Mouse (Mus musculus): Measurements from ENCODE around the gene Nup188. TPM values are rescaled to one million over a fixed set of nuclear protein-coding genes. Genes with fewer than 3 reads are reported as not detected.

Nup188 gene
- polyA plus RNA-seq, 1 experiment = 54.6 TPM

- no peaks in the 10 kb centered on the region for H3K27me3 ChIP-seq (ENCODE audit: control insufficient read depth, insufficient read depth, insufficient read length)
- peaks cover 32% of the 10 kb centered on the region for H3K36me3 ChIP-seq (ENCODE audit: control insufficient read depth, insufficient read depth)
- no peak overlapping the region for H3ac ChIP-seq (ENCODE audit: control insufficient read depth, insufficient read length, low read depth)
- TF ChIP-seq CTCF (IDR thresholded peaks at IDR 0.05; ENCODE audit: control insufficient read depth, insufficient read depth, insufficient read length) = no peak
- TF ChIP-seq USF1 (IDR thresholded peaks at IDR 0.05; ENCODE audit: low read depth) = no peak
- no peak for TF ChIP-seq MAX (IDR thresholded peaks at IDR 0.05)
- TF ChIP-seq MYOG (IDR thresholded peaks at IDR 0.05; ENCODE audit: control insufficient read depth, extremely low read depth, insufficient read length) = no peak
- TF ChIP-seq CEBPB (IDR thresholded peaks at IDR 0.05; ENCODE audit: low read depth) = no peak
- no peaks in the 10 kb centered on the region for H3K79me3 ChIP-seq (ENCODE audit: low read depth)
- H3K79me2 ChIP-seq (ENCODE audit: control insufficient read depth, insufficient read depth) = no peaks in the 10 kb centered on the region
- H3K4me3 ChIP-seq (ENCODE audit: insufficient read depth, poor library complexity, severe bottlenecking) = no peak overlapping the region
Measured at GRCm38 (mm10) chr2:30381377-30381725, 95.2 kb downstream of the Nup188 start.

GRCm38 (mm10) chr2:30384814-30385213 is 98.6 kb downstream of the Nup188 start:
- Histone ChIP-seq H3ac (ENCODE audit: control insufficient read depth, insufficient read length, low read depth) (no peak overlapping the region), H3K79me2 (ENCODE audit: control insufficient read depth, insufficient read depth) (no peaks in the 10 kb centered on the region), H3K36me3 (ENCODE audit: control insufficient read depth, insufficient read depth) (peaks cover 13% of the 10 kb centered on the region), H3K27me3 (ENCODE audit: control insufficient read depth, insufficient read depth, insufficient read length) (no peaks in the 10 kb centered on the region), H3K79me3 (ENCODE audit: low read depth) (no peaks in the 10 kb centered on the region), H3K4me3 (ENCODE audit: insufficient read depth, poor library complexity, severe bottlenecking) (no peak overlapping the region)
- TF ChIP-seq MYOG (IDR thresholded peaks at IDR 0.05; ENCODE audit: control insufficient read depth, extremely low read depth, insufficient read length) (no peak), MAX (IDR thresholded peaks at IDR 0.05) (no peak), CEBPB (IDR thresholded peaks at IDR 0.05; ENCODE audit: low read depth) (no peak), CTCF (IDR thresholded peaks at IDR 0.05; ENCODE audit: control insufficient read depth, insufficient read depth, insufficient read length) (no peak), MYOD1 (IDR thresholded peaks at IDR 0.05; ENCODE audit: control insufficient read depth, insufficient read length, low read depth) (no peak), USF1 (IDR thresholded peaks at IDR 0.05; ENCODE audit: low read depth) (no peak), FOSL1 (IDR thresholded peaks at IDR 0.05; ENCODE audit: insufficient read depth, low read length, poor library complexity, severe bottlenecking) (no peak)

GRCm38 (mm10) chr2:30385591-30385990 is 99.4 kb downstream of the Nup188 start:
- Histone ChIP-seq H3K36me3 (ENCODE audit: control insufficient read depth, insufficient read depth) (peaks cover 8% of the 10 kb centered on the region), H3K79me2 (ENCODE audit: control insufficient read depth, insufficient read depth) (no peaks in the 10 kb centered on the region), H3K79me3 (ENCODE audit: low read depth) (no peaks in the 10 kb centered on the region), H3K4me3 (ENCODE audit: insufficient read depth, poor library complexity, severe bottlenecking) (no peak overlapping the region), H3ac (ENCODE audit: control insufficient read depth, insufficient read length, low read depth) (no peak overlapping the region), H3K27me3 (ENCODE audit: control insufficient read depth, insufficient read depth, insufficient read length) (no peaks in the 10 kb centered on the region)
- TF ChIP-seq USF1 (IDR thresholded peaks at IDR 0.05; ENCODE audit: low read depth) = no peak
- TF ChIP-seq MYOG (IDR thresholded peaks at IDR 0.05; ENCODE audit: control insufficient read depth, extremely low read depth, insufficient read length) = no peak
- TF ChIP-seq MYOD1 (IDR thresholded peaks at IDR 0.05; ENCODE audit: control insufficient read depth, insufficient read length, low read depth) = no peak
- no peak for TF ChIP-seq CEBPB (IDR thresholded peaks at IDR 0.05; ENCODE audit: low read depth)
- no peak for TF ChIP-seq FOSL1 (IDR thresholded peaks at IDR 0.05; ENCODE audit: insufficient read depth, low read length, poor library complexity, severe bottlenecking)
- no peak for TF ChIP-seq CTCF (IDR thresholded peaks at IDR 0.05; ENCODE audit: control insufficient read depth, insufficient read depth, insufficient read length)
- TF ChIP-seq MAX (IDR thresholded peaks at IDR 0.05) = no peak

- no peaks in the 10 kb centered on the region for H3K79me3 ChIP-seq (ENCODE audit: low read depth)
- H3K36me3 ChIP-seq (ENCODE audit: control insufficient read depth, insufficient read depth) = peaks cover 6% of the 10 kb centered on the region
- no peaks in the 10 kb centered on the region for H3K27me3 ChIP-seq (ENCODE audit: control insufficient read depth, insufficient read depth, insufficient read length)
- no peak overlapping the region for H3K4me3 ChIP-seq (ENCODE audit: insufficient read depth, poor library complexity, severe bottlenecking)
- H3K79me2 ChIP-seq (ENCODE audit: control insufficient read depth, insufficient read depth) = no peaks in the 10 kb centered on the region
- no peak overlapping the region for H3ac ChIP-seq (ENCODE audit: control insufficient read depth, insufficient read length, low read depth)
- no peak for TF ChIP-seq MYOD1 (IDR thresholded peaks at IDR 0.05; ENCODE audit: control insufficient read depth, insufficient read length, low read depth)
- no peak for TF ChIP-seq MYOG (IDR thresholded peaks at IDR 0.05; ENCODE audit: control insufficient read depth, extremely low read depth, insufficient read length)
- TF ChIP-seq FOSL1 (IDR thresholded peaks at IDR 0.05; ENCODE audit: insufficient read depth, low read length, poor library complexity, severe bottlenecking) = no peak
- no peak for TF ChIP-seq MAX (IDR thresholded peaks at IDR 0.05)
- TF ChIP-seq CTCF (IDR thresholded peaks at IDR 0.05; ENCODE audit: control insufficient read depth, insufficient read depth, insufficient read length) = no peak
- TF ChIP-seq CEBPB (IDR thresholded peaks at IDR 0.05; ENCODE audit: low read depth) = no peak
- TF ChIP-seq USF1 (IDR thresholded peaks at IDR 0.05; ENCODE audit: low read depth) = no peak
Measured at GRCm38 (mm10) chr2:30386913-30387312, 100.7 kb downstream of the Nup188 start.

GRCm38 (mm10) chr2:30389000-30389399 is 102.8 kb downstream of the Nup188 start:
- H3K36me3 ChIP-seq (ENCODE audit: control insufficient read depth, insufficient read depth) = no peaks in the 10 kb centered on the region
- H3K79me2 ChIP-seq (ENCODE audit: control insufficient read depth, insufficient read depth) = peaks cover 11% of the 10 kb centered on the region
- no peaks in the 10 kb centered on the region for H3K27me3 ChIP-seq (ENCODE audit: control insufficient read depth, insufficient read depth, insufficient read length)
- H3K4me3 ChIP-seq (ENCODE audit: insufficient read depth, poor library complexity, severe bottlenecking) = no peak overlapping the region
- TF ChIP-seq CEBPB (IDR thresholded peaks at IDR 0.05; ENCODE audit: low read depth) (no peak), CTCF (IDR thresholded peaks at IDR 0.05; ENCODE audit: control insufficient read depth, insufficient read depth, insufficient read length) (no peak), FOSL1 (IDR thresholded peaks at IDR 0.05; ENCODE audit: insufficient read depth, low read length, poor library complexity, severe bottlenecking) (no peak), MYOG (IDR thresholded peaks at IDR 0.05; ENCODE audit: control insufficient read depth, extremely low read depth, insufficient read length) (no peak), MYOD1 (IDR thresholded peaks at IDR 0.05; ENCODE audit: control insufficient read depth, insufficient read length, low read depth) (no peak), MAX (IDR thresholded peaks at IDR 0.05) (no peak), USF1 (IDR thresholded peaks at IDR 0.05; ENCODE audit: low read depth) (no peak)
- peaks cover 5% of the 10 kb centered on the region for H3K79me3 ChIP-seq (ENCODE audit: low read depth)
- H3ac ChIP-seq (ENCODE audit: control insufficient read depth, insufficient read length, low read depth) = no peak overlapping the region

GRCm38 (mm10) chr2:30392114-30392576 is 105.9 kb downstream of the Nup188 start, which contains the start of gene Dolpp1:
TSS of gene Dolpp1 (plus strand) at chr2:30392254.
- no peak for TF ChIP-seq CEBPB (IDR thresholded peaks at IDR 0.05; ENCODE audit: low read depth)
- TF ChIP-seq CTCF (IDR thresholded peaks at IDR 0.05; ENCODE audit: control insufficient read depth, insufficient read depth, insufficient read length) = no peak
- TF ChIP-seq MYOD1 (IDR thresholded peaks at IDR 0.05; ENCODE audit: control insufficient read depth, insufficient read length, low read depth) = no peak
- TF ChIP-seq USF1 (IDR thresholded peaks at IDR 0.05; ENCODE audit: low read depth) = no peak
- no peak for TF ChIP-seq FOSL1 (IDR thresholded peaks at IDR 0.05; ENCODE audit: insufficient read depth, low read length, poor library complexity, severe bottlenecking)
- TF ChIP-seq MYOG (IDR thresholded peaks at IDR 0.05; ENCODE audit: control insufficient read depth, extremely low read depth, insufficient read length) = no peak
- TF ChIP-seq MAX (IDR thresholded peaks at IDR 0.05) = no peak
- Histone ChIP-seq H3K27me3 (ENCODE audit: control insufficient read depth, insufficient read depth, insufficient read length) (no peaks in the 10 kb centered on the region), H3K79me2 (ENCODE audit: control insufficient read depth, insufficient read depth) (peaks cover 25% of the 10 kb centered on the region), H3ac (ENCODE audit: control insufficient read depth, insufficient read length, low read depth) (peak within 1 kb of the TSS; percentile 51), H3K36me3 (ENCODE audit: control insufficient read depth, insufficient read depth) (peaks cover 7% of the 10 kb centered on the region), H3K4me3 (ENCODE audit: insufficient read depth, poor library complexity, severe bottlenecking) (peak within 1 kb of the TSS; percentile 83), H3K79me3 (ENCODE audit: low read depth) (peaks cover 5% of the 10 kb centered on the region)
